Mouse (Mus musculus) left cerebral cortex, adult 8-10 months (tissue): ENCODE data around the gene Ogdh. TPM values are rescaled to one million over a fixed set of nuclear protein-coding genes. Genes with fewer than 3 reads are reported as not detected.
"Not testable (repeated sequence)": the region's sequence is repeated elsewhere in the genome, so short reads cannot be mapped to it uniquely, and the experiment has no call there.

Experiments used
- DNase-seq, 2 experiments: peaks; one replicate each; pipeline ENCODE4 v3.0.0; 2022; ENCODE audit warnings: low spot score in 2 of 2
- total RNA-seq, 4 experiments: library from RNA; stranded (reverse); gene quantifications; 2 replicates each; pipeline ENCODE4 v1.2.4; 2022

The Ogdh gene
- total RNA-seq = 100 to 1,000 TPM; 244 to 278 (median 257) TPM

DNA sequence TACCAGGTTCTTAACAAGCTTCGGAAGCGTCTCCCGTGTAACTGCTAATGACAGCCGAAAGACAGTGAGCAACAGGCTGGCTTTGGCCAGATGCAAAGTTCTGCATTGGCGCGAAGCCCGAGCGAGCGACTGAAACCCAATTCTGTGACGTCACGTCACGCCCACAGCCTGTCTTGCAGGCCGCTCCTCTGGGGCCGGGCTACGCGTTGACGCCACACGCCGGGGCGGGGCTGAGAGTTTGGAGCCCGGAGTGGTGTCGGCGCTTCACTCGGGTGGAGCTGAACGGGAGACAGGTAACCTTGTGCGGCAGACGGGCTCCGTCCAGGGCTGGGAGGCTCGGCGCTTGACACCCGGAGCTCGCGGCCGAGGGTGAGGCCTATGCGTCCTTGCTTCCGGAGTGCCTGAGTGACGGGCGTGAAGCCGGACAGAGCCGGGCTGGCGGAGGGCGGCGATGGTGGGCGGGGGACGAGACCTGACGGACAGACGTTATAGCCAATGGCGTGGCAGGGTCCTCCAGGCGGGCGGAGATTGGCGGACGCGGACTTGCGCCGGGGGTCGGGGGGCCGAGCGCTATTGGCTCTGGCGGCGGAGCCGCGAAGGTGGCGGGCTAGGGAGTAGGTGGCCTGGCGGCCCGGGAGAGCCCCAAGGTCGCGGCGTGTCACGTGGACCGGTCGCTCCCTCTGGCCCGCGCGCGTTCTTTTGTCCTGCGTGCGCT lies at the start of gene Ogdh:
Ogdh (plus strand) TSS at position 233 of the 715 bp plus-strand sequence.
- peak; percentile 97 to 99 for DNase-seq

- DNase-seq = no peak
These were observed 46.7 kb upstream of the Ogdh start for GRCm38 (mm10) chr11:6244707-6245106.

GRCm38 (mm10) chr11:6252248-6252647 lies 39.2 kb upstream of the Ogdh start:
- no peak for DNase-seq

GRCm38 (mm10) chr11:6252824-6253223 lies 38.6 kb upstream of the Ogdh start:
- no peak for DNase-seq

DNA sequence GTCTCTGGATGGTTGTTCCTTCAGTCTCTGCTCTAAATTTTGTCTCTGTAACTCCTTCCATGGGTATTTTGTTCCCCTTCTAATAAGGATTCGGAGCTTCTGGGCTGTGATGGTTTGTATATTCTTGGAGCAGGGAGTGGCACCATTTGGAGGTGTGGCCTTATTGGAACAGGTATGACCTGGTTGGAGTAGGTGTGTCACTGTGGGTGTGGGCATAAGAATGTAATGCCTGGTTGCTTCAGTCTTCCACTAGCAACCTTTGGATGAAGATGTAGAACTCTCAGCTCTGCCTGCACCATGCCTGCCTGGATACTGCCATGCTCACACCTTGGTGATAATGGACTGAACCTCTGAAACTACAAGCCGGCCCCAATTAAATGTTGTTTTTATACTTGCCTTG lies 36.8 kb upstream of the Ogdh start:
- not testable (repeated sequence) for DNase-seq

DNA sequence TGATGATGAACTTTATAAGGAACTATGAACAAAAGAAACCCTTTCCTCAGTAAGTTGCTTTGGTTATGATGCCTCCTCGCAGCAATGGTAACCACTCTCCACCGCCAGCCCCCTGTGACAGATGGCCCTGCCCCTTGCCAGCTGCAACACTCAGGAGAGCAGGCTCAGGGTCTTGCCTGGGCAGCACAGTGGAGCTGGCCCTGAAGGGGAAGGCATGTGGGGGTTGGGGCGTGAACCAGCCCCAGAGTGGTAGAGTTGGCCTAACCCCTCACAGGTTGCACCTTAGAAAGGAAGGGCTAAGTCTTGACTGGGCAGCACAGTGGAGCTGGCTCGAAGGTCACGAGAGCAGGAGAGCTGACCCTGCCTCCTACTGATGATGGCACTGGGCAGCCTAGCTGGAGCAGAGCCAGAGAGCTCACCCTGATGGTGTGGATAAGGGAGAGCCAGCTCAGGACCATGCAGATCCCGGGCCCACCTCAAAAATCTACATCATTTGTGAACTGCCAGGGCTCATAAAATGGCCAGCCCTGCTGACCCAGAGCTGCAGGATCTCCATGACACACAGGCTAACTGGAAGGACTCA lies 34.9 kb upstream of the Ogdh start:
- no peak for DNase-seq

- no peak for DNase-seq
These were observed 32.0 kb upstream of the Ogdh start for GRCm38 (mm10) chr11:6259413-6259812.

GRCm38 (mm10) chr11:6261434-6262082 lies 29.9 kb upstream of the Ogdh start:
- DNase-seq = peak in 1 of 2 experiments; percentile 71

- DNase-seq = no peak
These were observed 24.8 kb upstream of the Ogdh start for GRCm38 (mm10) chr11:6266621-6267020.

GRCm38 (mm10) chr11:6267320-6268254 lies 23.8 kb upstream of the Ogdh start, which contains the start of gene Ddx56:
Gene Ddx56 (minus strand): TSS chr11:6267772.
- DNase-seq = peak; percentile 84 to 94

DNA sequence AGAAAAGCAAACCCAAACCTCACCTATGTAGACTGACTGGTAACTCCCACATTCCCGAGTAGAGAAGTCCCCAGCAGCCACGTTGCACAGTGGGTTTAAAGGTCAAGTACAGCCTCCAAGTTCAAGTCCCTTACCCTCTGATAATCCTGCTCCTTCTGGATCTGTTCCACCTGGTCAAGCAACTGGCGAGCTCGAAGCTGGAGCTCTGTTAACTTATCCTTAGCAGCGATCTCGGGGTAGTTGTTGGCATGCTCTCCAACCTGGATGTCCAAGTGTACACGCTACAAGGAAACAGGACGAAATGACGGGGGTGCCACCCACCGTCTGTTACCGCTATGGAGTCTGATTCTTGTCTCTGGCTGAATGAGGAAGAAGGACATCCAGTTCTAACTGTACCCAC lies 17.8 kb upstream of the Ogdh start:
- DNase-seq = no peak

DNA sequence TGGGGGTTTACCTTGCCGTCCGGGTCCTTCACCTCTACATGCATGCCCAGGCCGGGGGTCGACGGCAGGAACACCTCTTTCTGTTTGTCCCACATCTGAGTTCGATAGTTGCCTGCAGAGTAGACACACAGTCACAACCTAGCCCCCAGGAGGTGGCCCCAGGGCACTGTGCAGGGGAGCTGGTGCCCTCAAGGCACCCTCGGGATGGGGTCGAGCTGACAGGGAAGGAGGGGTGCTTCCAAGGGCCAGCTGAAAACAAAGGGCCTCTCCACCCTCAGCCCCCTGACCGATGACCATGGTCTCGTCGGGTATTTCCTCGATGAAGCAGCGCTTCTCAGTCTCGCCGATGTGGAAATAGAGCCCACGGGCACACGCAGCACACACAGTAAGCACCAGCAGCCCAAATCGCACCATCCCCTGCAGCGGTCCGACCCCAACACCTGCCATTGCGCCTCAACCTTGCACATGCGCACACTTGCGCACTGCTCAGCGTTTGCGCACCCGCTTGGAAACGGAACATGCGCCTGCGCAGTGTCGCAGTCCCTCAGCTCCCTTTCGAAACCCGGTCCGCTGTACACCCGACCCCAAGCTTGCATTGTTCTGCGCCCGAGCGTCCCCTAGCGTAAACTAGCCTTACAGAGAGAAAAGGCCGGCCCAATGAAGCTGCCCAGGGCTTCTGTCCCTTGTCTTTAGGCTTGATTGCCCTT lies 16.9 kb upstream of the Ogdh start, which contains the start of gene Tmed4:
Tmed4 (minus strand) TSS at position 484 of the 707 bp plus-strand sequence.
- DNase-seq = peak; percentile 93 to 94

DNA sequence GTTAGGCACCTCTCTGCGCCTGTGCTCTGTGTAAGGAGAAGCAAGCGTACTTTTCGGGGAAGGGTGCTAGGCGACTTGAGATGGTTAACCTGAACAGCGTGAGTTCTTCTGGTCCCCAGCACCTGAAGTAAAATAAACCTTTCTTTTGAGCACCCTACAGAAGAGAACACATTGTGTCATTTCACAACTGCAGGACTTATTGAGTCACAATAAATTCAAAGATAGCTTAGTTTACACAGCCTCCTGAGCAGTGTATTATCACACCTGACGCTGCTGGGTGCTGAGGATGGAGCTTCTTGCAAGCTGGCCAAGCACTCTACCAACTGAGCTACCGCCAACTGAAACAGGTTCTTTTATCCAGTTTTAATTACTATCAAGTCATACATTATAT lies 16.3 kb upstream of the Ogdh start:
- no peak for DNase-seq

GRCm38 (mm10) chr11:6276466-6276865 lies 15.0 kb upstream of the Ogdh start:
- DNase-seq = no peak

DNA sequence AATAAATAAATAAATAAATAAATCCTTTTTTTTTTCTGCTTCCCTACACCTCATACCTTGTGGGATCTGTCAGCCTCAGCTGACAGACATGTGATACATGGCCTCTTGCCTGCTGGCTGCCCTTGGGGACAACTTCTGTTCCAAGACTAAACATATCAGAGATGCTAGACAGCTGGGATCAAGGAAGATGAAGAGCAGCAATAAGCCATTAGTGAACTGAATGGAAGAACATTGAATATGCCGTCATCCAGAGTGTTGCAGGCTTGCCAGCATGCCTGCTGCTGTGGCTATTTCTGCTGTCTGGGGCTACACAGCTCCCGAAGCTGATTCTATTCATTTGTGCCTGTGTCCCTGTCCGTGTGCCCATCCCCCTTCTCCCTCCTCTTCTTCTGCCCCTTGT lies 8.5 kb upstream of the Ogdh start:
- DNase-seq = no peak

DNA sequence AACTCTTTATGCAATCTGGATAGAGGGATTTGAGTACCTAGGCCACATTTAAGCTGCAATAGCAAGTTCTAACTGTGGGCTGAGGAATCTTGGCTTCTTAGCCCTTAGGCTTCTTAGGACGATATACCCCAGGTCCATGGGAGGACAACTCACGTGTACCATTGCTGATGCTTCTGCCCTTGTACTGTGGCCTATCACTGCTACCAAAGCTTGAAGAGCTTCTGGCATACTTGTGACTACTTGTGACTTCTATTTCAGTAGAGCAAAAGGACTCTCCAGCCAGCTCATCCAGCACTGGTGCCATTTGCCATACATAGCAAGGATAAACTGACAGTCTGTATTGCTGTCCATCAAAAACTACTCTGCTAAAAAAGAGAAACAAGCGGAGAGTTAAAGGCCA lies 1.3 kb upstream of the Ogdh start:
- DNase-seq = no peak

GRCm38 (mm10) chr11:6290883-6291282 lies 550 bp upstream of the Ogdh start:
- no peak for DNase-seq

DNA sequence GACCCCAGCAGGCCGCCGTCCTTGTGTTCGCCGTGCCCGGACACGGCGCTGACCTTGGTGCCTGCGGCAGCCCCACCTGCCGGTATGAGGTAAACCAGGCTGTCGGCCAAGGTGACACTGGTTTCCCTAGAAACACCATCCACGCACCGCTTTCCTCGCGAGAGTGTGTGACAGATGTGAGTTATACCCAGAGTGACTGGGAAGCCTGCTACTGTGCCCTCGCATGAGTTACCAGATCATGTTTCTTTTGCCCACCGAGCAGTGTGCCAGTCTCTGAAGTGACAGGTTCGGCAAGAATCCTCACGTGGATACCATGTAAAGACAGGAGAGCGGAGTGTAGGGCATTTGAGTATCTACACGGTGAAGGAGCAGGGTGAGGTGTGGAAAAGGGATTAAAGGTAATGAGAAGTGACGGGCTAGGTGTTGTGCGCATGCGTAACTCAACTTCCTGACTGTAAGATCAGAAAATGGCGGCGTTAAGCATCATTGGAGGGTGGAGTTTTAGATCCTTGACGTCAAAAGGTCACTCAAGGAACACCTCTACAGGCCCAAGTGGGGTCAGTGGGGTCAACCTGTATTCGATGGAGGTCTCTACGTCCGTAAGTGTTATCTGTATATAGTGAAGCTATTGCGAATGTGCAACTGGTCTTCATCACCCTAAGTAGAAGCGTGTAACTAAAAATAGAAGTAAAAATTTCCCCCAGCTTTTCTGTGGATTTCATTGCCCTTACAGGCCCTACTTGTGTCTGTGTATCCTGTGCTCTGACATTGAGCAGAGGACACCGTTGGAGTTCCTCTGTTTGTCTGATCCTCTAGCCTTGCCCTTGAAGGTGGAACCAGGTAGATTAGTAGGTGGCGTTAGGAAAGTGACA lies 919 bp downstream of the Ogdh start:
- DNase-seq = peak; percentile 74 to 76

- DNase-seq = no peak
These were observed 1.5 kb downstream of the Ogdh start for GRCm38 (mm10) chr11:6292988-6293349.

GRCm38 (mm10) chr11:6293601-6294000 lies 2.2 kb downstream of the Ogdh start:
- DNase-seq = no peak
